Mouse (Mus musculus) liver, adult 2 months (tissue): ENCODE measurements around the gene Gm45716.

Source experiments
- CTCF ChIP-seq: fragments of 200-500 bp; IDR thresholded peaks from 2 replicates; pipeline ENCODE4 v1.5.1; 2011; ENCODE audit warnings: low read depth, low read length, control low read depth
- POLR2A ChIP-seq: fragments of 200-500 bp; IDR thresholded peaks from 2 replicates; pipeline ENCODE4 v1.6.1; 2011; ENCODE audit warnings: low read length, control low read depth; ENCODE audit not compliant: insufficient read depth; ENCODE audit errors: extremely low read depth

DNA sequence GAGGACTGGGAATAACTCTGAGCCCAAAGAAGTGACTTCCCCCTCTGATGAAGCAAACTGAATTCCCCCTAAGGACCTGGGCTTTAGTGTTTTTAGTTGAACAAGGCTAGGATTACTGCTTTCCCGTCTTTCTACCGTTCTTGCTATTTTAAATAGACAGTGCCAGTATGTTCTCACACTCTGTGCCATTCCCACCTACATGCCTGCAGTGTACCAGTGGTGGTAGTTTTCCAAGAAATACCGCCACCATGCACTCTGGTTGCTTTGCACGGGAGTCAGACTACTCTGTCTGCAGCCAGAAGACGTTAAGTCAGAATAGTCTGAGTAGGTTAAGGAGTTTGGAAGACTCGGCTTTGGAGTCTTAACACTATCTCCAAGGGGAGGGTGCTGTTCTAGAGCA is 96.1 kb downstream of the Gm45716 start:
- TF ChIP-seq POLR2A (no peak), CTCF (no peak)
